Mouse (Mus musculus): ENCODE measurements around the gene Sh3rf1.

DNA sequence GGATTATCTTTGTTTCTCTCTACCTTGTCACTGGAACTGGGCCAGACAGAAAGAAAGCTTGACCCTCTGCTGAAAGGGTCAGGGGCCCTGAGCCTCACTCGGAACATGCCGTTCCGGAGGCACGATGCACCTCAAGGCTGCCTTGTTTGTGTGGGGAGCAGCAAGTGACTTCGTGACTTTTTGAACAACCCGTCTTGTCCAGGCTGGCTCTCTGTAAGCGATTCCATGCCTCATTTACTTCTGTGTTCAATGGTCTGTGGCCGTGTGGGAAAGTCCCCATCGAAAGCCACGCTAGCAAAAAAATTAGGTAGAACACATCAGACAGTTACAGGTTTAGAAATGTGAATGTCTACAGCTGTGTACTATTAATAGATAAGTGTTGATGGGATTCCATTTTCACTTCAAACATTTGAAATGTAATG is 136.2 kb downstream of the Sh3rf1 start:
- no peak for TF ChIP-seq POLR2A (IDR thresholded peaks at IDR 0.05; ENCODE audit: borderline replicate concordance, insufficient read depth, low read length)
- no peak for TF ChIP-seq CTCF (IDR thresholded peaks at IDR 0.05; ENCODE audit: borderline replicate concordance, insufficient read depth, low read depth, low read length)
